Mouse (Mus musculus) small intestine, adult 2 months (tissue): ENCODE measurements around the gene Plpp6.

Experiments used
- CTCF ChIP-seq: fragments of 200-500 bp; IDR thresholded peaks from 2 replicates; pipeline ENCODE4 v1.5.1; 2012; ENCODE audit warnings: low read depth, mild to moderate bottlenecking, control low read depth, inconsistent platforms, low read length, moderate library complexity, mixed read lengths; ENCODE audit not compliant: insufficient replicate concordance, insufficient read length; ENCODE audit errors: extremely low read depth
- POLR2A ChIP-seq: fragments of 200-500 bp; IDR thresholded peaks from 2 replicates; pipeline ENCODE4 v1.6.1; 2012; ENCODE audit warnings: low read depth, mild to moderate bottlenecking, control low read depth, inconsistent platforms, low read length, moderate library complexity

DNA sequence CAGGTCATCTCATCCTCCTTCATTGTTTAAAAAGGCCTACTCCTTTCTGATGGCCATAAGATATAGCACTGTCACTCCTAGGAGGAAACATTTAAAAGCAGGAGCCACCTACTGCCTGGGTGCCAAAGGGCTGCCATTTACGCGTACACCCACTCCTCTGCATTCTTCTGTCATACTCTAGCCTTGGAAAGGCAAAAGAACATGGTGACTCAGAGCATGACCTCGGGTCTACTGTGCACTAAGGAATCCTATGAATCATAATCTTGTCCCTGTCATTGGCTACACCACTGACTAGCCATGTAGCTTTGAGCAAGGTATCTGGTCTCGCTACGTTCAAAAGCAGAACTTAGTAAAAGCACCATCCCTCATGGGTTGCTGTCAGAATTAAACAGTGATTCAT lies 37.4 kb upstream of the Plpp6 start:
- no peak for TF ChIP-seq POLR2A
- TF ChIP-seq CTCF: no peak
